7 mouse cellular contexts compared by ENCODE assay signal in the genomic region with DNA sequence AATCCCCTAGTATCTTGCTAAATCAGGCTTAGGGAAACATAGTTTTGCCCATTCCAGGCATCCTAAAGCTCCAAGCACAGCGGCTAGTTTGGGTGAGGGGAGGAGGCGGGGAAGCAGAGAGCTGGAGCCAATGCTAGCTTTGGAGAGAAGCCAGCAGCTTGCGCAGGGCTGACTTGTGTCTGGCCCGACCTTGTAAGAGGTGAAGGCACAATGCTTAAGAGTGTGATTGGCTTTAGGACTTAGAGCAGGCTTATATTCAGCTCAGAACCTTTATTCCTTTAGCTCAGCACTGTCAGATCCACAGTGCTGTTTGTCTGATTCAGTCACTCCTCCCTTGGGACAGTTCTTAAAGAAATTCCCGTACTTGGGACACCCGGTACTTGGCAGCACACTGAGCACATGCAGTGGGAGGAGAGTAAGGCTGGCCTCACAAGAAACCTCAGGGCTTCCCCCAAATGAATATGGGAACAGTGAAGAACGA. TPM values are rescaled to one million over a fixed set of nuclear protein-coding genes. Genes with fewer than 3 reads are reported as not detected.
A peak's percentile ranks its signal among the peaks of the same experiment; 100 is the strongest.
DNase-seq lines count a peak whose midpoint lies in the region; ATAC-seq and TF ChIP-seq lines count a peak whose summit lies in the region.

No protein-coding gene starts in this region.

- H3K36me3 ChIP-seq in lung, embryonic 14.5 days (ENCODE audit: insufficient read depth), result no peaks in the 10 kb centered on the region

- peak; percentile 82 for ATAC-seq in lung, embryonic 14.5 days (ENCODE audit: insufficient read depth)

- TF ChIP-seq CTCF in lung, embryonic 14.5 days (IDR thresholded peaks at IDR 0.05; ENCODE audit: low read depth), result no peak

- H3K4me1 ChIP-seq in lung, embryonic 14.5 days (ENCODE audit: insufficient read depth), result peaks cover 20% of the 10 kb centered on the region

- no peaks in the 10 kb centered on the region for H3K9me3 ChIP-seq in lung, embryonic 14.5 days (ENCODE audit: low read depth, low read length)

- peak overlapping the region; percentile 28 for H3K4me3 ChIP-seq in lung, embryonic 14.5 days (ENCODE audit: low read depth, low read length)

- peak overlapping the region; percentile 47 for H3K9ac ChIP-seq in lung, embryonic 14.5 days

- H3K4me2 ChIP-seq in lung, embryonic 14.5 days, result peak overlapping the region; percentile 71

- DNase-seq in adrenal gland, adult 2 months, result peak; percentile 92
- DNase-seq in cerebellum, adult 8-10 months, result peak; percentile 65
- peak; percentile 46 for DNase-seq in forelimb bud, embryonic 11.5 days (ENCODE audit: low read depth, low spot score)
- DNase-seq in kidney, adult 11 months, result peak; percentile 84
- DNase-seq in lung, embryonic 14.5 days, result peak; percentile 92
- DNase-seq in skeletal muscle tissue, adult 2 months (ENCODE audit: low read depth, low spot score), result peak; percentile 67
- no peak for DNase-seq in left cerebral cortex, adult 11 months (ENCODE audit: low spot score)

- H3K27me3 ChIP-seq in lung, embryonic 14.5 days (ENCODE audit: insufficient read depth, low read length), result no peaks in the 10 kb centered on the region

- peak overlapping the region; percentile 91 for H3K27ac ChIP-seq in lung, embryonic 14.5 days (ENCODE audit: low read depth)

- 2% methylated on average over 7 of the region's 7 CpGs for WGBS in lung, embryonic 14.5 days

RNA-seq across cellular contexts. Expression of a gene that starts 36.3 kb away (rescaled TPM):
- 10 to 100 TPM; 29.8 to 35.7 TPM for total RNA-seq in adrenal gland, adult 2 months (2021)
- polyA plus RNA-seq in adrenal gland, adult 2 months (2012; rRNA removed), result 19.2 and 23.5 TPM in 2 replicates
- 68.9 and 70.4 TPM in 2 replicates for polyA plus RNA-seq in lung, embryonic 14.5 days (2014; fragmentation: Nextera tagmentation; extraction: Ambion mirVana)
